Mouse (Mus musculus) activated CD4-positive, CD25-positive, alpha-beta regulatory T cell (primary cell): ENCODE measurements around the gene Rock2. TPM values are rescaled to one million over a fixed set of nuclear protein-coding genes. Genes with fewer than 3 reads are reported as not detected.

Experiments
- polyA plus RNA-seq, 2 experiments: library from polyadenylated mRNA; unstranded; fragments of 100-300 nt; shearing (Covaris generic); gene quantifications; one replicate each; pipeline ENCODE4 v1.2.1; 2017

Rock2 gene
- 10 to 100 TPM; 35.4 to 35.6 TPM for polyA plus RNA-seq

DNA sequence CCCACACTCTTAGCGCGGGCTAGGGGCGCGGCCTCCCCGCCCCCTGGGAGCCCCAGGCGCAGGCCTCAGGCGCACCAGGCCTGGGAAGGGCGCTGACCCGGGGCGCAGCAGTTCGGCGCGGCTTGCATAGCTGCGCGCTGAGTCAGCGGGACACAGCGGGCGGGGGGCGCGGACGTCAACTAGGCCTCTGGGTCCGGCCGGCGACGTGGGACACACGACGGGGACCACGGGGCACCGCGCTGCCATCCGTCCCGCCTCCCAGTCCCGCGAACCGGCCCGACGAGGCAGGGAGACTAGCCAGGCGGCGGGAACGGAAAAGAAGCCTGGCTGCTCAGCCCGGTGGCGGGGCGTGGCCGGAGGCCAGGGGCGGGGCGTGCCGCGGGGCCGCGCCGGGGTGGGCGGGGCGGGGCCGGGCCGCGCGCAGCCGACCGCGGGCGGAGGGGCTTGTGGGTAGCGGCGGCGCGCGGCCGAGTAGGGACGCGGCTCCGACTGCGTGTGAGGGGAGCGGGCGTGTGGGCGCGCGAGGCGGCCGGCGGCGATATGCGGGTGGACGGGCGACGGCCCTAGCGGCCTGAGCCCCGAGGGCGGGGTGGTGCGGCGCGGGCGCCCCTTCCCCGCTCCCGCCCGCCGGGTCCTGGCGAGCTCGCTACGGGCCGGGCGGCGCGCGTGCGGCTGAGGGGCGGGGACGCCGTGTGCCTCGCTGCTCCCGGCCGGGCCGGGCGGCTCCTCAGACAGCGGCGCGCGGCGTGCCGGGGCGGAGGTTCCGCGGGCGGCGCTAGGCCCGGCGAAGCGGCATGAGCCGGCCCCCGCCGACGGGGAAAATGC lies at the start of gene Rock2:
TSS of gene Rock2 (plus strand) at position 500 of the 825 bp plus-strand sequence.

DNA sequence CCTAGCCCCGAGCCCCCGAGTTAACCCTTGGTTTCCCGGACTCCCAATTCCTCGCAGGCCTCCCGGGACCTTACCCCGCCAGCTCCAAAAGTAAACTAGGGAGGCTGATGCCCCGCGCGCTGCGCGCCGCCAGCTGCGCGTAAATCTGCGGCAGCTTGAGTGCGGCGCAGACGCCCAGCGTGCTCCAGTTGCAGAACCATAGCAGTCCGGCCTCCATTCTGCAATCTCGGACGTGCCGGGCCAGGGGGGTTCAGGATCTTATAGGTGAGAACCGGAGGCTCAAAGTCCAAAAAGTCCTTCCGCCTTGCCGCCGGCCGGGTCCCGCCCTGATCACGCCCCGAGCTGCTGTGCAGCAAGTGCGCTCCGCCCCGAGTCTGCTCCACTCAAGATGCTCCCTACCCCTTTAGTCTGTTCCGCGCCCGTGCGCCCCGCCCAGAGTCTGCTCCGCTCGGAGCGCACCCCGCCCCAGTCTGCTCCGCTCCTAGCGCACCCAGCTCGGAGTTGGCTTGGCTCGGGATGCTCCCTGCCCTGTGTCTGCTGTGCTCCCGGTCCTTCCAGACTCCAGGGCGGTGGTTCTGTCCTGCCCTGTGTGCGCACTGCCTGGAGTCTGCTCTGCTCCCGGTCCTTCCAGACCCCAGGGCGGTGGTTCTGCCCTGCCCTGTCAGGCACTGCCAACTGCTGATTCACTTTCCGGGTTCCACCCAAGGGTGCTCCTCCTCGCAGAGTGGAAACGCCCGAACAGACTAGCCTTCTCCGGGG lies 105.2 kb downstream of the Rock2 start, which contains the start of gene Pqlc3:
TSS of gene Pqlc3 (minus strand) at position 670 of the 759 bp plus-strand sequence.

DNA sequence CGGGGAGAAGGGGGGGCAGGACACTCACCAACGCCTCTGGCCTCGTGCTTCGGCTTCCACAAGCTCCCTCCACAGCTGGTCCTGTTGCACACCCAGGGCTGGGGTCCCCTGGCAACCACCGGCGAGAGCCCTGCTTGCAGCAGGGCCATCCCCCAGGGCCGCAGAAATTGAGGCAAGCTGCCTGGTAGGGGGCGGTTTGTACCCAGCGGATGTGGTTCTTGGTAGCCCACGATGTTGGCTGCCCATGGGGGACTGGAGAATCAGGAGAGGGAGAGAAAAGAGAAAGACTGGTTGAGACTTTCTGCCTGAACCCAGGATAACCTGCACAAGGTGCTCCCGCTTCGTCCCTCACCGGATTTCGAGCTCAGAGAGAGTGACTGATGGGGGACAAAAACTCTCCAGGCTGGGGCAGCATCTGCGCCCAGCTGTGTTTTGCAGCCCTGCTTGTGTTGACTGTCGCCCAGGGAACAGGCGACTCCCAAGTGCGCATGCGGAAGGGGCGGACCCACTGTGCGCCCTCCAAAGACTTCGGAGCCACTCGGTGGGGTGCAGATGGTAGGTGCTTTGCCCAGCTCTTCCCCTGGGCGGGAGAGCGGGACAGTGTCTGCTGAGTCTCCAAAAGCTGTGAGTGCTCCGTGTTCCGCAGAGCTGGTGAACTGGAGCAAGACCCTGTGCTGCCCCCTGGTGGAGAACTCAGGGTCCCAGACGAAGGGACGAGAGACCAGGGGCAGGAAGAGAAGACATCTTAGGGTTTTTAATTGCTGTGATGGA lies 116.6 kb downstream of the Rock2 start, which contains the start of gene 2410004P03Rik:
TSS of gene 2410004P03Rik (minus strand) at position 628 of the 771 bp plus-strand sequence.

Other genes starting within 250 kb of the Rock2 start
- not detected for gene Ntsr2, start 241.5 kb upstream of the Rock2 start, polyA plus RNA-seq
- under 1 TPM in 1 of 2 experiments, not detected in 1; 0.68 TPM for gene Greb1, start 94.0 kb upstream of the Rock2 start, polyA plus RNA-seq
- gene E2f6, start 83.9 kb upstream of the Rock2 start, polyA plus RNA-seq, result 10 to 100 TPM; 22.2 to 22.6 TPM
- 10 to 100 TPM; 43.6 to 88.7 TPM for gene Pqlc3, start 105.5 kb downstream of the Rock2 start, polyA plus RNA-seq
- 1 to 10 TPM; 1.0 to 2.0 TPM for gene 2410004P03Rik, start 116.8 kb downstream of the Rock2 start, polyA plus RNA-seq